Mouse (Mus musculus) layer of hippocampus, adult 8-10 months (tissue): ENCODE results near the gene Vstm5. TPM values are rescaled to one million over a fixed set of nuclear protein-coding genes. Genes with fewer than 3 reads are reported as not detected.
"Not testable (repeated sequence)": the region's sequence is repeated elsewhere in the genome, so short reads cannot be mapped to it uniquely, and the experiment has no call there.

ENCODE experiments used
- DNase-seq, 2 experiments: peaks; one replicate each; pipeline ENCODE4 v3.0.0; 2022; ENCODE audit warnings: low spot score in 2 of 2
- total RNA-seq, 4 experiments: library from RNA; stranded (reverse); gene quantifications; 2 replicates each; pipeline ENCODE4 v1.2.4; 2022

Gene Vstm5
- total RNA-seq = 1 to 10 TPM; 6.1 to 8.6 (median 6.3) TPM

DNA sequence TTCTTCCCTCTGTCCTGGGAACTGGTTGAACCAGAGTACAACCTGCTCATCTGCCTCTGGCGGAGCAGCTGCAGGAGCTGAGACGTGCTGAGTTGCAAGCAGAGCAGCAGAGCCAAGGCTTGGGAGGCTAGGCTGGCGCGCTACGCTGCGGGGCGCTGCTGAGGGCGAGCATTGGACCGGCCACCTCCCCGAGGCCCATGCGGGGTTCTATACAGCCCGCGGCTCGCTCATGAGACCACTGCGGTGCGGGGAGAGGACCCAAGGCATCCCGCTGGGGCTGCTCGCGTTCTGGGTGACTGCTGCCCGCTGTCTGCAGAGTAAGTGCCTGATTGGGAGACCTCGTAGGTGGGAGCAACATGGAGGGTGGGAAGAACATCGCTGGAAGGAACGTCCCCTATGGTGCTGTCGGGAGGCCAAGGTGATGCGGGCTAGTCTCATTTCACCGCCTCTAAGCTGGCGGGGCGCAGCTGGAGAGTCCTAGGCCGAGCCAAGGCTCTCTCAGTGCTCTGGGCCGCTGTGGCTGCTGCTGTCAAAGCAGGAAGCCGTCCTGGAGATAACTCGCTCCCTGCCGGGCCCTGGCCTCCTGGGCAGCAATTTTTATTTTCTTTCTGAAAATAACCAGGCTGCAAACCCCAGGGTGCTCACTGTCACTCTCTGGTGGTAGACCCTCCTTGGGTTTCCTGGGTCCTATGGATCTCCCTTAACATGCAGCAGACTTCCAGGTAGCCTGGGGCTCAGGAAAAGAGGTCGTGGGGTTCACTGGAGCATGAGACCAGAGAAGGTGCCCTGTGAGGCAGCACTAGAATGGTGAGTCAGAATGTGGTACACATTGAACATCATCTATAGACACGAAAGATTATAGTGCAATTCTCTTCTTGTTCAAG, at the start of gene Vstm5:
TSS of gene Vstm5 (plus strand) at position 4 of the 884 bp plus-strand sequence.
- peak in 1 of 2 experiments; percentile 25 for DNase-seq

DNA sequence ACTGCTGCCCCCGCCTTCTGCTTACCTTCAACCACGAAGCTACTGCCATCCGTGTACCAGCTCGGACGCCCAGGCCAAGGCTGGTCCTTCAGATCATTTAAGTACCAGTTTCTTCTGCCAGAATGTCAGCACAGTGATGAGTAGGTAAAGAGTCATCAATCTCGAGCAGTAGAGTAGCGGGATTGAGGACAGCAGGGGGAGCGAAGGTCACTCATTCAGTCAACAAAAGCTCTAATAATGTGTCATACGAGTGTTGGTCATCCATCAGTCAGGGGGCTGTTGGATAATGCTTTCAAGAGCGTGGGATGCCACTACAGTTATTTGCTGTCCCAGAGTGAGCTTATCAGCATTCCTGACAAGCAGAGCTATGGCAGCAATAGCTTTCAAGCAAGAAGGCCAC, 44.0 kb upstream of the Vstm5 start:
- DNase-seq = not testable (repeated sequence)

DNA sequence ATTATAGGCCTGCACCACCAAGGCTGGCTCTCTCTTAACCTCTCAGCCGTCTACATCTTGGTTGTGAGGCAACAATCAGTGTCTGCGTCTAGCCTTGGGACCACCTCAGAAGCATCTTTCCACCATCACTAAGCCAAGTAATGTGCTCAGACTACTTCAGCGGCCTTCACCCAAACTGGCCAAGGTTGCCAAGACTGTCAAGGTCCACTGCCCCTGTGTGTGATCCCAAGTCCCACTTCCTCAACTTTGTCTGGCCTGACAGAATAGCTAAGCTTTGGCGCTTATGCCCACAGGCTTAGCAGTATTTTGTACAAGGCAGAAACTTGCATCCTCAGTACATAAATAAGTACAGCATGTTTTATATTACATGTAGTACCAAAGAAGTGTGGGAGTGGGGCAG, 32.2 kb upstream of the Vstm5 start:
- no peak for DNase-seq

DNA sequence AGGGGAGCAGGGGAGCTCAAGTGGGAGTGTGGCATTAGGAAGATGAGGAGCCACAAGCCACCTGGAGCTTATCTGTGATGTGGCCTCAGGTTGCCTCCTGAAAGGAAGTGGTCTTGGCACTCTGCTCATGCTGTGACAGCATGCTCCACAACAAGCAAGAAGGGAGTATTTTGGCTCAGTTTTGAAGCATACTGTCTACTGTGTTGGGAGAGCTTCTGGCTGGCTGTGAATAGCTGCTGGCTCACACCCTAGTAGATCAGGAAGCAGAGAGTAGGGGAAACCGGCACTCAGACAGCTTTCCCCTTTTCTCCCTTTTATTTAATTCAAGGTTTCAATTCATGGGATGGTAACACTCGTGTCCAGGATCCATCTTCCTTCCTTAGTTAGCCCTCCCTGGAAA, 29.5 kb upstream of the Vstm5 start:
- no peak for DNase-seq

DNA sequence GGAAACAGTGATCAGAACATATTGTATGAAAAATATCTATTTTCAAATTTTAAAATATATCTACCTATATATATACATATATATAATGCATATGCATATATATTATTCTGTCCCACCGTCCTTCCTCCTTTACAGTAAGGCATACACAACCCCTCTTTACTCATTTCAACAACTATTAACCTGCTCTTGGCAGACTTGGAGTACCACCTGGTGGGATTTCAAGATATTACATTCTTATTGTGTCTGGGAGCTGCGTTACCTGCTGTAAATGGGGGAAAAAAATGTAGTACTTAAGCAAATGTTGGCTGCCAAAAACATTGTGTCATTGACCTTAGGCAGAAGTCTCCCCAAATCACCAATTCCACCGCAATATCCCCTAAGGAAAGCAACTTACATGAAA, 27.0 kb upstream of the Vstm5 start:
- DNase-seq = no peak

DNA sequence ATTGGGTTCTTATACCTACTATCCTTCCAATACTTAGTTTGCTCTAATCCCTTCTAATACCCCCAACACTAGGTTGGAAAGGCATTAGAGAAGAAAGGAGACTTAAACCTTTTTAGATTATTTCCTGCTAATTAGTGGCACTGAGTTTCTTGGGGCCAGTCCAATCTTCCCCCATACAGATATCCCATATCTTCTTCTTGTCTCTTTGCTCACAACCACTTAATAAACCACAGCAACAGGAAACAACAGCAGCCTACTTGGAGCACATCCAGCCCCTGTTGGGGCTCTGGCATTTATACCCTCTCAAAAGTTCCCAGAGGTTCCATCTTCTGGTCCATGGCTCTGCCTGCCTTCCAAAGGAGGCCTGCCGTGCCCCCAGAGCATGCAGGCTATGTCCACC, 25.1 kb upstream of the Vstm5 start:
- DNase-seq = no peak

DNA sequence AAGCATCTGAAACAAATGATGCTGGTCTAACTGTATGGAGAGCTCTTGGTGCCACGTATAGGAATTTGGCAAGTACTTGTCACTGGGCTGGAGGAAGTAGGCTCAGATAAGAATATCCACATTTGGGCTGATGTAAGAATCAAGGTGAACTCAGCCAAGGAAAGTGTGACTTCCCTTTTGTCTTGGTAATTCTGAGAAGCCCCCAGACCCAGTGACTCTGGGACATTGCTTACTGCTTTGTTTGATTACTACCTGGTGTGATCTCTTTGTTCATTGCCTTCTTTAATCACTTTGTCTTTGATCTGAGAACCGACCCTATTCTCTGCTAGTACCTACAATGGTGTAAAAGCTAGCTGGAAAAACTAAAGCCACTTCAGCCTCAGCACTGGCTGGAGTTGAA, 13.9 kb upstream of the Vstm5 start:
- no peak for DNase-seq

DNA sequence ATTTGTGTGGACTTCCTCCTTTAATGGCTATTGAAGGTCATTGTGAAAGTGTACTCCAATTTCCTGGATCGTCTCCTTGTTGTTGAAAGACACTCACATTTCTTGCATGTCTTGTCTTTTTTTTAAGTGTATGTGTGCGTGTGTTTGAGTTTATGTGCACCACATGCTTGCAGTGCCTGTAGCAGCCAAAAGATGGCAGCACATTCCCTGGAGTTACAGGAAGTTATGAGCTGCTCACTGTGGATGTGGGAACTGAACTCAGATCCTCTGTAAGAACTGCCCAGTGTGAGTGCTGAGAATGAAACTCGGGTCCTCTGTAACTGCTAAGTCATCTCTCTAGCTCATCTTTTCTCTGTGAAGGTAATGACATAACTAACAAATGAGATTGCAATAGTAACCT, 6.4 kb upstream of the Vstm5 start:
- DNase-seq = no peak

DNA sequence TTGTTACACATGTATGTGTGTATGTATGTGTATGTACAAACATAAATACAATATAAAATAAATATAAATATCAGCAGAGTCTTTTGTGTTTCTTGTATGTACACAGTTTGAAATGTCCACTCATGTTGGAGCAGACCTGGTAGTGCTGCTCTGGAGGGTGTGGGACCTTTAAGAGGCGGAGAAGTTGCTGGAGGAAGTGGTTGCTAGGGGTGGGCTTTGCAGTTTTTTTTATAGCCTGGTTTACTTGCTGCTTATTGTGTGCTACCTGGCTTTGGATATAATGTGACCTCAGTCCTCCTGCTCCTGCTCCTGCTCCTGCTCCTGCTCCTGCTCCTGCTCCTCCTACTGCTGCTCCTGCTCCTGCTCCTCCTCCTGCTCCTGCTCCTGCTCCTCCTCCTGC, 5.2 kb upstream of the Vstm5 start:
- no peak for DNase-seq

DNA sequence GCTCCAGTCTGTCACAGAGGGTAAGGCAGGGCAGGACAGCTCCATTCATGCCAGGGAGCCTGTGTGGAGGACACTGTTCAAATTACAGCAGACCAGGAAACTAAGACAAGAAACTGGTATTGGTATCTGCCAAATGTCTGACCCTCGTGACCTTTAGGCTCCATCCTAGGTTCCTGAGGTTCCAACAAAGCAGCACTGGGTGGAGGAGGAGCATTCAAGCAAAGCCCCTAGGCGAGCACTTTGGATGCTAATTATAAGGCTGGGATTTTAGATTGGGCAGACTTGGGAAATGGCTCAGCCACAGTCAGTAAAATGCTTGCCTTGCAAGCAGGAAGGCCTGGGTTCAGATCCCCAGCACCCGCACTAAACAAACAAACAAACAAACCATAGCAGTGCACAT, 2.9 kb upstream of the Vstm5 start:
- no peak for DNase-seq

DNA sequence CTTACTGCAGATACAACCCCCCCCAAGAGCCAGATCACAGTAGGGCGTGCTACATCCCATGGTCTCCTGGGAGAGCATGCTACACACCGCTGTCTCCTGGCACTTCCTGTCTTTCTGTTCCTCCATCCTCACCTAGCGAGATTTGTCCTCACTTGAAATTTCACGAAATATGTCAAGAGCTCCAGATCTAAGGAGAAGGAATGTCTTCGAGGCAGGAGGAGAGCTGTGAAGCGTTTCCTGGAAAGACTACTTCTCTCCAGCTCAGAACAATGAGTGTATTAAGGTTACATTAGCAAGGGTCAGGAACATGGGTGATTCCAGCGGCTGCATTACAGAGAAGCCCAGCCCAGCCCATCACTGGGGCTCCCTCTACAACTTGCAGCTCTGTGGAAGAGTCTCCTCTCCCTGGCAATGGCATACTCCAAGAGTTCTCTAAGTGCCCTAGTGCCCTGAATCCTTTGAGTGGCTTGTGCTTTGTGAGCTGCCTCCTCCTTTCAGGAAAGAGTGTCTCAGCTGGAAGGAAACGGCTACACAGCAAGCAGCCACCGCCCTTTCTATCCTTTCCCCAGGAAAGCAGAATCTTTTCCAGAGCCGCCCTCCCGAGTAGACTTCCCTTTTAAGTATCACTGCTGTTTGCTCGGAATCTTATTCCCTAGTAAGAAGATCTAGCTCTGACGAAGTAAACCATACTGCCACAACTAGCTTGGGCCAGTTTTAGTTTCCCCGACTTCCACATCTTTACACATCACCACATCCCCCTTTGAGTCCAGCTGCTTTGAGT, 1.1 kb upstream of the Vstm5 start:
- DNase-seq = no peak

DNA sequence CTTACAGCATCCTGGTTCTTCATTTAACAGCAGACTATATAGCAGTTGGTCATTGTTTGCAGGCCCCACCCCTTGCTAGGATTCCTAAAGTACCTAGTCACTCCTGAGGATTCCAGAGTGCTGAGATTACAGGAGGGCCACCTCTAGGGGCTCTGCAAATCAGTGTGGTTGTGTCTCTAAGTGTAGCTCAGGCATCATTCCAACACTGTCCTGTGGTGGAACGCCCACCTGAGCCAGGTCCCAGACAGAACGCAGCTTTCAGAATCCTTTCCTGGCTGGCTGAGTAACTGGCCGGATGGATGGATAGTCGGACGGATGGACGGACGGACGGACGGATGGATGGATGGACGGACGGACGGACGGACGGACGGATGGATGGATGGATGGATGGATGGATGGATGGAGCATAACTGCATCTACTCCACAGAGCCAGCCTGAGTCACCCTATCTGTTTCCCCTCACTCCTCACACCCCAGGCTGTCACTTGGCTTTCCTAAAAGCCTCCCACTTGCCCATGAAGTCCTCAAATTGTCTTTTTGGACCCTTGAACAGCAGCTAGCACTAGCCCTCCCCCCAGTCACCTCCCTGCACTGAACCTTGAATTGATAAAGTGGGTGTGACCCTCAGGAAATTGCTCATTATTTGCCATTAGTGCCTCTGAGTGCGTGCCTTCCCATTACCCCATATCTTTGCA, 401 bp upstream of the Vstm5 start:
- no peak for DNase-seq

DNA sequence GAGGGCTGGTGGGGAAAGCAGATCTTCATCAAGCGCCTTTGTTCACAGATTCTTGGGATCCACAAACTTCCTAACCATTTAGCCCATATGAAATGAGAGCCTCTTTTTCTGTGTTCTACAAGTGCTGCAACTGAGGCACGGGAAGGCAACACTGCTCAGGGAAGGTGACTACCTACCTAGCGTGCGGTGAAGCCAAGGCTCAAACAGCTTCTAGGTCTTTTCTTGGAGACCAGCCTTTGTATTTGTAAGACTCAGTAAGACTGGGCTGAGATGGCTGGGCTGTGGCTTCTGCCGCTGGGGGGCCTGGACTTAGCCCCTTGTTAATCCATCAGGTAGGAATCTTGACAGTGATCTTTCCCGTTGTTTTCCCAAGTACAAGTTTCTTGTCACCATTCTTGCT, 1.2 kb downstream of the Vstm5 start:
- no peak for DNase-seq

DNA sequence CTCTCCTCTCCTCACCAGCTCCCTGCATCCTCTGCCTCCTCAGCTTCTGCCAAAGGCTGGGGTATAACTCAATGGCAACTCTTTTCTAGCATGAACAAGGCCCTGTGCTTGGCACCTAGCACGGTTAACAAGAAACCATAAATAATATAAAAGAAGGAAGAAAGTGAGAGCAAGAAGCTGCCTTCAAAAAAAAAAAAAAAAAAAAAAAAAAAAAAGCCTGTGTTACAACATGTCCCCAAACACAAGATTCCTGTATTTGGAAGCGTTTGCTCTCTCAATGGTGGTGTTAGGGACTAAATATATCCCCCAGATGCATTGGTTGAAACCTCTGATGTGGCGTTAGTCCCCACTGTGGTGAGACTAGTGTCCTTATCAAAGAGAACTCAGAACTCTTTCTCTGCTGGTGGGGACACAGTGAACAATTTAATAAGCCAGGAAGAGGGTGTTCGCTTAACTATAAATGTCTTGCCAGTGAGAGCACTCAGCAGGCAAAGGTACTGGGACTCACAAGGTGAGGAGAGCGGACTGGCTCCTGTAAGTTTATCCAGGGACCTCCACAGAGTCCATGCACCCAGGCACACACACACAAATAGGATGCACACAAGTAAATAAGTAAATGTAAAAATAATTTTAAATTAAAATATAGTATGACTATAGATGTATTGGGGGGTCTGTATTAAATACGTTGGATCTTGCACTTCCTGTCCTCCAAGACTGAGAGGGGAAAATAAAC, 2.2 kb downstream of the Vstm5 start:
- no peak for DNase-seq

DNA sequence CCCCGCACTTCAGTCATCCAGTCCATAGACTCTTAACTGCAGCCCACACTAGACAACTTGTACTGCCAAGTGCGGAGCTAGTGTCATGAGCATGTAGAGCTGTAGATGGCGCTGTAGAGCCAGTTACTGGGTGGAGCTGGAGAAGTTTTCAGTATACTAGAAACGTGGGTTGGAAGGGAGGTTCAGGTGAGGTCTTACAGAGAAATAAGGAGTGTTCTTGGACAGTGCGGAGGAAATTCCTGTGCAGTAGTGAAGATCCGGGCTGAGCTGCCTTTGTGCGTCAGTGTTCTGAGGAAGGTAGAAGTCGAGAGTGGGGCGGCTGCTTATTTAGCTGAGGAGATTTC, 2.7 kb downstream of the Vstm5 start:
- no peak for DNase-seq

DNA sequence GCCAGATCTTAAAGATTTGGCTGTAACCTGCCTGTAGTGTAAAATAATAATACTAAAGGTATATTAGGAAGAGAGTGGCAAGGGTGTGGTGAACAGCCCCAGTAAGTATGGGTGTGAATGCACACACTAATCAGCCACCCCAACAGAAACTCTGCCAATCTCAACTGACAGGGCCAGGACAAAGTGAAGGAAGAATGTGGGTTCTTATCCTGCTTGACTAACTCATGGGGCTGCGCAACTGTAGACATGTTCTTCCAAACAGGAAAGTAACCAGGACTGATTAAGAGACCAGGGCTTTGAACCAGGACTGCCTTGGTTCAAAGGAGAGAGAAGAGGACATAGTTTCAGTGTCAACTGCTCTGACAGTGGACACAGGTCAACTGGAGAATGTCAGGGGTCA, 3.3 kb downstream of the Vstm5 start:
- no peak for DNase-seq

DNA sequence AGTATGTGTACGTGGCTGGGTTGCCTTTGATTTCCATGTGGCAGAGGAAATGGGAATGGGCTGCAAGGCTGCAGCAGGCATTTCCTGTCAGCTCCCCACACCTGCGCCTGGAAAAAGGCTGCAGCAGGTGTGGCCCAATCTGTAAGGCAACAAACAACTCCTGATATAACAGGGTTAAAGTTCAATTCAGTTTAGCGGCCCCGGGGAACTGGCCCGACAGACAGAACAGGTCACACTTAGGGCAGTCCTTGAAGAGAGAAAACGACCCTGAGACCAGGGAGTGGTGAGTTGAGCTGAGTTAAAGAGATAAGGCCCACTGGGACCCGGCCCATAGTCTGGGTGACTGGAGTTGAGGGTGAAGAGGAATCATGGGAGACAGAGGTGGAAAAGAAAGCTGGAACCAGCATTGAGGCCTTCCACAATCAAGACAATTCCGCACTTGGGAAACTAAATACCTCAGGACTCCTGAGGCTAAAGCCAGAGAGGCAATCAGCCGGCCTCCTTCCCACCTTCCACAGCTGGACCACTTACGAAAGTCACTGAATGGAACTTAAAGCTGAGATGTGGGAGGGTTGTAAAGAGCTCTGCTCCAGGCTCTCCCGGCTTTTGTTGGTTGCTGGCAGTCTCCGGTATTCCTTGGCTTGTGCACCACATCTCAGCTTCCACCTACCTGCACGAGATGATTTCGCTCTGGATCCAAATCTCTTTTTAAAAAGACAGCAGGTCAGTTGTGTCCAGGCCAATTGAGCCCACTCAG, 6.7 kb downstream of the Vstm5 start:
- DNase-seq = no peak

DNA sequence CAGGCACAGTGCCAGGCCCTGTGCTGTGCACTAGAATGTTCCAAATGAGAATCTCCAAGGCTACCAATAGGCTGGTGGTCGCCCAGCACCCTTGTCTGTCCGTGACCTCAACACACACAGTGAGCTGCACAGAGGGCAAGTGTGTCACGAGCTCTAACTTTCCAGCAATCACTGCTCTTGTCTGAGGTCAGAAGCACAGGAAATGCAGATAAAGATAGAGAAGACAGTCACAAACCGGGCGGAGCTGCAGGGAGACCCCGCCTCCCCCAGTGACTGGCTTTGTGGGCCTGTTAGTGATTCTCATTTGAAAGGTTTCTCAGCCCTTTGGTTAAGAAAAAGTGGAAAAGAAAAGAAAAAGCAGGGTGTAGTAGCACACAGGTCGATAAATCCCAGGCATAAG, 11.5 kb downstream of the Vstm5 start:
- DNase-seq = no peak

DNA sequence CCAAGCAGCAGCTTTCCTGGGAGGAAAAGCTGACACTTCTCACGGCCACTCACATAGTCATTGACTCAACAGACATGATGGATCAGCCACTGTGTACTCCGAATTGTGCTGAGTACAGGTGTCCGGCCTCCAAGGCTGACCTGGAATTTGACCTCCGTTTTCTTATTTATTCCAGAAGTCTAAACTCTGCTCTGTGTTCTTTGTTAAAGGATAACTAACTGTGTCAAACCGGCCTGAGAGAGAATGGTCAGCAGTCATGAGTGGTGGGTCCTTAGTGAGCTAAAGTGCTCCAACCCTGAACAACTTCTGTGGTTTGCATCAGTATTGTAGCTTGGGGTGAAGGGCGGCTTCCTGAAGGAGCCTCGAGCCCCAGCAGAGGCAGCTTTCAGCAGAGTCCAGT, 13.4 kb downstream of the Vstm5 start:
- DNase-seq = no peak

DNA sequence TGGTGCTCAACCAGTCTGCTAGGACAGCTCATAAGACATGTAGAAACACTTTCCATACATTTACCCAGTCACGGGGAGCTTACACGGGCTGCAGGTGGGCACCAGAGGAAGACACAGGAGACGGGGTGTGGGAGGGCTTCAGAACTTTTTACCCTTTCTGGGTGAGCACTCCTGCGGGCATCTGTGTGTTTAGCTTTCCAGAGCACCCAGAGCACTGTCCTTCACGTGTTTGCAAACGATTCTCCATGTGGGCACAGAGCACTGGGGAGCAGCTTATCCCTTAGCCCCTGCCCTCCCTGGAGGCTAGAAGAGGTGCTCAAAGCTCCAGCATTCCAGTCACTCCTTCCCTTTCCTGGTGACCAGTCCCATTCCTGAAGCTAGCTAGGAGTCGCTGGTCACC, 15.7 kb downstream of the Vstm5 start:
- DNase-seq = no peak

DNA sequence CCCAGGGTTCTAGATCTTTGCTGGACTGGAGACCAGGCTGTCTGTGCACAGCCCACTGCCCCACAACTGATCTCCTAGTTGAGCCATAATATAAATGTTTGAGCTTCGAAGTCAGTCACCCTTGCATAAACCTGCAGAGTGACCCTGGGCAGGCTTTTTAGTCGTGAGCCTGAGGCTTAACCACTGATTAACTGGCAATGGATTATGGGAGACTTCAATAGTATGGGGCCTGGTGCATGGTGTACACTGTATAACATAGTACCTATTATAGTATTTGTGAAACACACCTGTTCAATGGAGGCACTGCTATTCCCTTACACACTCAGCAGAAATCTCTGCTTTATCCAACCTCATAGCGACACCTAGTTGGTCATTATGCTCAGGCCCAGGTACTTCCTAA, 17.4 kb downstream of the Vstm5 start:
- DNase-seq = no peak
